Mouse (Mus musculus): ENCODE measurements around the gene Tbc1d23.
"Not testable (repeated sequence)": the region's sequence is repeated elsewhere in the genome, so short reads cannot be mapped to it uniquely, and the experiment has no call there.

DNA sequence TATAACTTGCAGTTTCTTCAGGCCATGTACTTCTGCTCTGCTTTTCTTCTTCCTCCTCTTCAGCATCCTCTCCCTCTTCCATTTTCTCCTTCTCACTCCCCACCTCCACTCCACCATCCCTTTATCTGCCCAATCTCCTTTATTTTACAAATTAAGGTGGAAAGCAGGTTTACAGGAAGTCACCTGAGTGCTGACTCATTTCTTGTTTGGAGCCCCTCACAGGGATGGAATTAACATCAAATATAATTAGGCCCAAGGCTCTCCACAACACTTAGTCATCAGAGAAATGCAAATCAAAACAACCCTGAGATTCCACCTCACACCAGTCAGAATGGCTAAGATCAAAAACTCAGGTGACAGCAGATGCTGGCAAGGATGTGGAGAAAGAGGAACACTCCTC, 56.8 kb downstream of the Tbc1d23 start:
- not testable (repeated sequence) for TF ChIP-seq CTCF (conservative IDR thresholded peaks at IDR 0.05; ENCODE audit: insufficient read depth, insufficient read length, low read depth, low read length); POLR2A (IDR thresholded peaks at IDR 0.05; ENCODE audit: low read depth, low read length)

Measured in kidney, adult 2 months (tissue).